Mouse (Mus musculus) ES-E14 (cell line): ENCODE data around the gene Dhcr24.

Source experiments
- CHD2 ChIP-seq: IDR thresholded peaks from 2 replicates; pipeline ENCODE4 v1.6.1; 2014; ENCODE audit warnings: mild to moderate bottlenecking, low read depth, low read length, inconsistent platforms
- HCFC1 ChIP-seq: IDR thresholded peaks from 2 replicates; pipeline ENCODE4 v1.6.1; 2012; ENCODE audit warnings: low read length, inconsistent platforms, borderline replicate concordance; ENCODE audit not compliant: insufficient read depth
- ZNF384 ChIP-seq: IDR thresholded peaks from 2 replicates; pipeline ENCODE4 v1.6.1; 2012; ENCODE audit warnings: low read depth, low read length, inconsistent platforms

- TF ChIP-seq CHD2 (no peak), ZNF384 (no peak), HCFC1 (no peak)
These were observed 32.8 kb downstream of the Dhcr24 start for GRCm38 (mm10) chr4:106593636-106594035.
